Mouse (Mus musculus): ENCODE measurements around the gene Cbr4. TPM values are rescaled to one million over a fixed set of nuclear protein-coding genes. Genes with fewer than 3 reads are reported as not detected.

The Cbr4 gene
- 10 to 100 TPM; 33.6 to 34.1 TPM for total RNA-seq (2021)
- long read RNA-seq, experiment 1, full-length matches to known transcripts, result 43 of 46 reads
- long read RNA-seq, experiment 1, partial matches to known transcripts, result 0 of 46 reads
- long read RNA-seq, experiment 1, other reads (novel, unspliced or antisense), result 3 of 46 reads
- long read RNA-seq, experiment 2, full-length matches to known transcripts, result 50 of 55 reads
- long read RNA-seq, experiment 2, partial matches to known transcripts, result 1 of 55 reads
- long read RNA-seq, experiment 2, other reads (novel, unspliced or antisense), result 4 of 55 reads

GRCm38 (mm10) chr8:61487597-61488156 is at the start of gene Cbr4:
TSS of gene Cbr4 (plus strand) at chr8:61487734.
- intact Hi-C loops (cut with DNase I), result no loop called here
- DNase-seq, result peak; percentile 74 to 78

GRCm38 (mm10) chr8:61442988-61443387 is 44.5 kb upstream of the Cbr4 start:
- DNase-seq, result no peak
- intact Hi-C loops (cut with DNase I), result no loop called here

- DNase-seq, result no peak
- intact Hi-C loops (cut with DNase I), result no loop called here
Measured at GRCm38 (mm10) chr8:61444358-61444757, 43.2 kb upstream of the Cbr4 start.

GRCm38 (mm10) chr8:61446329-61446728 is 41.2 kb upstream of the Cbr4 start:
- no peak for DNase-seq
- intact Hi-C loops (cut with DNase I), result no loop called here

GRCm38 (mm10) chr8:61448100-61448499 is 39.4 kb upstream of the Cbr4 start:
- intact Hi-C loops (cut with DNase I), result no loop called here
- DNase-seq, result no peak

- intact Hi-C loops (cut with DNase I), result no loop called here
Measured at GRCm38 (mm10) chr8:61448881-61449280, 38.7 kb upstream of the Cbr4 start.

GRCm38 (mm10) chr8:61450916-61451575 is 36.5 kb upstream of the Cbr4 start:
- intact Hi-C loops (cut with DNase I), result no loop called here

More at GRCm38 (mm10) chr8:61448881-61449280, 38.7 kb upstream of the Cbr4 start:
- DNase-seq, result no peak

GRCm38 (mm10) chr8:61451721-61452337 is 35.7 kb upstream of the Cbr4 start:
- DNase-seq, result no peak
- intact Hi-C loops (cut with DNase I), result no loop called here

More at GRCm38 (mm10) chr8:61450916-61451575, 36.5 kb upstream of the Cbr4 start:
- DNase-seq, result no peak

- no peak for DNase-seq
- intact Hi-C loops (cut with DNase I), result no loop called here
Measured at GRCm38 (mm10) chr8:61459763-61460162, 27.8 kb upstream of the Cbr4 start.

- no peak for DNase-seq
- intact Hi-C loops (cut with DNase I), result no loop called here
Measured at GRCm38 (mm10) chr8:61462221-61462620, 25.3 kb upstream of the Cbr4 start.

GRCm38 (mm10) chr8:61464393-61464792 is 23.1 kb upstream of the Cbr4 start:
- intact Hi-C loops (cut with DNase I), result no loop called here

GRCm38 (mm10) chr8:61466696-61467552 is 20.6 kb upstream of the Cbr4 start:
- DNase-seq, result no peak
- intact Hi-C loops (cut with DNase I), result no loop called here

More at GRCm38 (mm10) chr8:61464393-61464792, 23.1 kb upstream of the Cbr4 start:
- no peak for DNase-seq

GRCm38 (mm10) chr8:61467553-61467815 is 20.1 kb upstream of the Cbr4 start:
- intact Hi-C loops (cut with DNase I), result no loop called here
- no peak for DNase-seq

- intact Hi-C loops (cut with DNase I), result no loop called here
- DNase-seq, result no peak
Measured at GRCm38 (mm10) chr8:61470213-61470612, 17.3 kb upstream of the Cbr4 start.

- DNase-seq, result no peak
- intact Hi-C loops (cut with DNase I), result no loop called here
Measured at GRCm38 (mm10) chr8:61475251-61475673, 12.3 kb upstream of the Cbr4 start.

GRCm38 (mm10) chr8:61476160-61476559 is 11.4 kb upstream of the Cbr4 start:
- intact Hi-C loops (cut with DNase I), result no loop called here
- DNase-seq, result no peak

GRCm38 (mm10) chr8:61478150-61478549 is 9.4 kb upstream of the Cbr4 start:
- no peak for DNase-seq
- intact Hi-C loops (cut with DNase I), result no loop called here

GRCm38 (mm10) chr8:61478793-61479192 is 8.7 kb upstream of the Cbr4 start:
- intact Hi-C loops (cut with DNase I), result no loop called here
- DNase-seq, result no peak

- DNase-seq, result peak; percentile 41 to 42
- intact Hi-C loops (cut with DNase I), result loop anchor here (5.0 kb wide), 1 partner anchor 252 kb away; no protein-coding TSS in a partner anchor
Measured at GRCm38 (mm10) chr8:61479506-61480214, 7.9 kb upstream of the Cbr4 start.
